Mouse (Mus musculus) CH12.LX (cell line): Measurements from ENCODE around the gene Paxbp1.
A peak's percentile ranks its signal among the peaks of the same experiment; 100 is the strongest.

ENCODE experiments used
- MAX ChIP-seq: IDR thresholded peaks from 2 replicates; pipeline ENCODE4 v1.6.1; 2011; ENCODE audit warnings: low read length, improper control_type of control experiment
- MAZ ChIP-seq: IDR thresholded peaks from 2 replicates; pipeline ENCODE4 v1.6.1; 2012; ENCODE audit warnings: low read depth, mild to moderate bottlenecking, inconsistent platforms, low read length, improper control_type of control experiment, moderate library complexity
- POLR2A ChIP-seq: IDR thresholded peaks from 2 replicates; pipeline ENCODE4 v1.6.1; 2011; ENCODE audit warnings: low read depth, mild to moderate bottlenecking, improper control_type of control experiment, low read length

- TF ChIP-seq POLR2A: no peak
- TF ChIP-seq MAZ: no peak
- peak; percentile 14; the same call in 1 of the 2 replicates for TF ChIP-seq MAX
These were observed 17.4 kb upstream of the Paxbp1 start for GRCm38 (mm10) chr16:91061531-91062318.
